Mouse (Mus musculus): ENCODE measurements at regions not wholly inside any gene's neighbourhood (a gene's known extent, or its start where the extent isn't known, plus 50 kb on each side); places are given as distances from the start of the nearest gene placed in this dataset.

DNA sequence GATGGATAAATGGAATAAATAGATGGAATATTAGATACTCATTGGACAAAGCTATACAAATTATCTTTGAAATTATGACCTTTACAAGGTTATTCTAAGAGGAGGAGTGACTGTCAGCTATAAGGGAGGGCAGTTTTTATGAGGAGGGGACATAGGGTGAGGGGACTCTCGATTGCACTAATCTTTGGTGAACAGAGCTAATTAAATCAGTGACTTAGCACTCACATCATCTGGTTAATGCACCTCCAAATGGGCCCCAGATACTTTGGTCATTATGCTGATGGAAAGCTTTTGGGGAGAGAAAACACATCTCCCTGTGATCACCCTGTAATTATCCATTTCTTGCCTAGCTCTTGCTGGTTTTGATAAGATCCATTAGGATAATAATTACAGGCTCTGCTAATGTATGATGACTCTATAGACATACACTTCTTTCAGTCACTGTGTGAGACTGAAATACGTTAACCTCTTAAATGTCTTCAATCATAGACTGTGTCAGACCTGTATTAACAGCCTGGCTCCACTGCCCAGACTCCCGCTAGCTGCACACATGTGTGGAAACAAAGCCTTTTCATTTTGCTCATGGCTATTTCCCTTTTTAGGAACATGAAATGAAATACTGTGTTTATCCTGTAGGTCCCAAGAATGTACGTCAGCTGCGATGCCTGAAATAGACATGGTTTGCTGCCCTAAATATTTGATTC is 229.2 kb upstream of the Trib2 start:
- TF ChIP-seq CTCF (IDR thresholded peaks at IDR 0.05; ENCODE audit: control insufficient read depth, insufficient read depth, insufficient replicate concordance, low read depth, low read length) (no peak), POLR2A (IDR thresholded peaks at IDR 0.05; ENCODE audit: control insufficient read depth, low read depth, low read length) (no peak)
